Mouse (Mus musculus) embryonic fibroblast, embryonic 13.5 days (primary cell): ENCODE data around the gene Mrps12.

Experiments
- CTCF ChIP-seq: IDR thresholded peaks from 2 replicates; pipeline ENCODE4 v1.5.1; 2011; ENCODE audit warnings: mild to moderate bottlenecking, control low read depth, low read length, moderate library complexity, borderline replicate concordance; ENCODE audit not compliant: insufficient read depth
- POLR2A ChIP-seq: IDR thresholded peaks from 2 replicates; pipeline ENCODE4 v1.6.1; 2011; ENCODE audit warnings: low read depth, mild to moderate bottlenecking, control low read depth, low read length, moderate library complexity

DNA sequence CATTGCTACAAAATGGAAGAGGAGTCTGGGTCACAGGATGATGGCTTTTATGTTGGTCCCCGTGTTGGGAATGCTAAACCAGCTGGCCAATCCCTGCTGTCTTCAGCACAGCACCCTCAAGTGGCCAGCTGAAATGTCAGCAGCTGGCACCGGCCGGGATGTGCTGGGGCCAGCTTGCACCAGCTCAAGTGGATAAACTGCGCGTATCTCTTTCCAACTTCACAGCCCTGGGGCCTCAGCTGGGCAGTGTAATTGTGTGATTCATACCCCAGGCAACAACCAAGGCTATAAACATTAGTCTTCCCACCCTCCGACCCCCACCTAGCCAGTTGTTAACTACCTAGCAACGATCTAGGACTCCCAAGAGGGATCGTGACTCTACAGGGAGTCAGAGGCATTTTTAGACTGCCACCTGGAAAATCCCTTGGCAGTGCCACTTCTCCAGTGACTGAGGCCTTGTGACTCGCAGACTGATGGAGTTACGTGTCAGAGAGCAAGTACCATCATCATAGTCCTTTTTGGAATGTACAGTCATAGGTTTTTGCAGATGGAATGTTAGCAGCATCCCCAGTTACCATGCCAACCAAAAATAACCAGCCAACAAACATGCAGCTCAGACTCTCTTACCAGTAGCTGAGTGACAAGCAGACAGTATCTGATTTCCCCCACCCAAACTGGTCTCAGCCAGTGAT lies 13.8 kb downstream of the Mrps12 start:
- TF ChIP-seq POLR2A (no peak), CTCF (peak; percentile 52; the same call in 1 of the 2 replicates)
